Mouse (Mus musculus) hindbrain, embryonic 13.5 days (tissue): ENCODE data around the gene Nxpe4. TPM values are rescaled to one million over a fixed set of nuclear protein-coding genes. Genes with fewer than 3 reads are reported as not detected.
"Not testable (repeated sequence)": the region's sequence is repeated elsewhere in the genome, so short reads cannot be mapped to it uniquely, and the experiment has no call there.

Source experiments
- ATAC-seq: fragments of 200-750 bp; cut with Nextera tagmentation; 2 replicates; pipeline ENCODE4 v1.8.0; 2017; ENCODE audit warnings: moderate TSS enrichment; ENCODE audit not compliant: low FRiP score
- H3K27ac ChIP-seq: fragments of 300-500 bp; sonication (generic); 2 replicates; pipeline ENCODE4 v1.5.1; 2015; ENCODE audit warnings: inconsistent platforms, mild to moderate bottlenecking, moderate library complexity
- H3K27me3 ChIP-seq: fragments of 300-500 bp; sonication (generic); 2 replicates; pipeline ENCODE4 v1.6.1; 2015; ENCODE audit warnings: mild to moderate bottlenecking, inconsistent platforms
- H3K36me3 ChIP-seq: fragments of 300-500 bp; sonication (generic); 2 replicates; pipeline ENCODE4 v1.6.1; 2015; ENCODE audit warnings: mild to moderate bottlenecking, inconsistent platforms
- H3K4me1 ChIP-seq: fragments of 300-500 bp; sonication (generic); replicated peaks from 2 replicates; pipeline ENCODE4 v1.6.1; 2015; ENCODE audit warnings: inconsistent platforms
- H3K4me2 ChIP-seq: fragments of 300-500 bp; sonication (generic); 2 replicates; pipeline ENCODE4 v1.6.1; 2015; ENCODE audit warnings: inconsistent platforms, mild to moderate bottlenecking, moderate library complexity
- H3K4me3 ChIP-seq: fragments of 300-500 bp; sonication (generic); 2 replicates; pipeline ENCODE4 v1.5.1; 2015; ENCODE audit warnings: mild to moderate bottlenecking, inconsistent platforms
- H3K9ac ChIP-seq: fragments of 300-500 bp; sonication (generic); 2 replicates; pipeline ENCODE4 v1.6.1; 2015; ENCODE audit warnings: mild to moderate bottlenecking, inconsistent platforms
- H3K9me3 ChIP-seq: fragments of 300-500 bp; sonication (generic); 2 replicates; pipeline ENCODE4 v1.6.1; 2016; ENCODE audit warnings: inconsistent platforms
- WGBS: fragments of 180-500 bp; shearing (Covaris S2); methylation state at CpG from one replicate; pipeline ENCODE4 v1.1.7; 2015; 5-methylcytosine and 5-hydroxymethylcytosine counted together
- polyA plus RNA-seq: library from polyadenylated mRNA; unstranded; fragments of >200 nt; fragmentation: Nextera tagmentation; extraction: Ambion mirVana; gene quantifications from 2 replicates; pipeline ENCODE4 v1.2.1, GENCODE M21; 2015

Nxpe4 gene
- polyA plus RNA-seq, 1 experiment from 2014 or later = 7.3 TPM

DNA sequence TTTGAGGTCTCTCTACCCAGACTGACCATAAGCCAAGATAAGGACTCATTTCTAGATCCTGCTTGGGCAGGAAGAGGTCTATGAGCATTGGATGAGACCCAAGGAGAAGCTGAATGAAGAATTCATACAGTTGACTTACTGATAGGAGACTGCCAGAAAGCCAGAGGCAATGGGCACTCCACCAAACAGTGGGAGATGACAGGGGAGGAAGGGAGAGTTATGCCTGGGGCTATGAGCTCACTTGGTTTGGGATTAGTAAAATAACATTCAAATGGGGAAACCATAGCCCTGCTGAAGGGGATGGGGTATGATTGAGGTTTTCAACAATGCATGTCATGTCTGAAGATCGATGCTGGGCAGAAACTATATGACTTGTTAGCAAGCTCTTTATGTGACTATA is 128.5 kb downstream of the Nxpe4 start:
- H3K9ac ChIP-seq = no peak overlapping the region
- H3K27ac ChIP-seq = no peak overlapping the region
- no peaks in the 10 kb centered on the region for H3K4me1 ChIP-seq
- ATAC-seq = no peak
- H3K4me3 ChIP-seq = no peak overlapping the region
- H3K27me3 ChIP-seq = no peaks in the 10 kb centered on the region
- H3K36me3 ChIP-seq = no peaks in the 10 kb centered on the region
- no peaks in the 10 kb centered on the region for H3K9me3 ChIP-seq
- no peak overlapping the region for H3K4me2 ChIP-seq
- WGBS = 97% methylated on average over 1 of the region's 1 CpGs

DNA sequence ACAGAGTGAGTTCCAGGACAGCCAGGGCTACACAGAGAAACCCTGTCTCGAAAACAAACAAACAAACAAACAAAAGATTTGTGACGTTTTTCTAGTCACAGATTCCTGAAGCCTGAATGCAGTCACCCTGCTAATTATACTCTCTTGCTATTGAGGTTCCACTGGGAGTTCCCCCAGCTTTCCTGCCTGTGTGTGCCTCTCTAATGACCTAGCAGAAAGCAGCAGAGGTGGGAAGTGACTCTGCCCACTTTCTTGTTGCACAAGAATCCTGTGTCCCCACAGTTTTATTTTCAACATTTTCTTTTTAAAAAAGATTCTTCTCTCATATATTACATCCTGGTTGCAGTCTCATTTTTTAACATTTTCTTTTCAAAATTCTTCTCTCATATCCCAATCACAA is 132.9 kb downstream of the Nxpe4 start:
- ATAC-seq = no peak
- no peak overlapping the region for H3K9ac ChIP-seq
- WGBS = 68% methylated on average over 2 of the region's 2 CpGs
- no peak overlapping the region for H3K4me3 ChIP-seq
- H3K4me1 ChIP-seq = no peaks in the 10 kb centered on the region
- H3K4me2 ChIP-seq = no peak overlapping the region
- H3K36me3 ChIP-seq = no peaks in the 10 kb centered on the region
- H3K27me3 ChIP-seq = no peaks in the 10 kb centered on the region
- H3K27ac ChIP-seq = no peak overlapping the region
- H3K9me3 ChIP-seq = no peaks in the 10 kb centered on the region

DNA sequence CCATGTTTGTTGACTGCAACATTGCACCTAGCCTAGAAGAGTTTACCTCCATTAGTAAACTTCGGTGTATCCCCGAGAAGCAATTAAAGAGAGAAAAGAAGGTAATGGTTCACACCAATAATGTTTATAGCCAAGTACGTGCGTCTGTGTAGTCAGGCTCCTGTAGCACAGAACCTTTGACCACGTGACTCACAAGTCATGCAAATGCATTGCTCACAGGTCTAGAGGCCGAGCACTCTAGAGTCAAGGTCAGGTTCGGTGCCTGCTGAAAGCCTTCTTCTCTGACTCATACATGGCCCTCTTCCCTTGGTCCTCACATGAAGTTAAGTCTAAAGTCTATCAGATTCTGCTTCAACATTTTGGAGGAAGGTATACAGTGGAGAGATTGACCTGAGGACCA is 137.2 kb downstream of the Nxpe4 start:
- H3K9me3 ChIP-seq = no peaks in the 10 kb centered on the region
- no peak overlapping the region for H3K9ac ChIP-seq
- no peaks in the 10 kb centered on the region for H3K27me3 ChIP-seq
- no peaks in the 10 kb centered on the region for H3K36me3 ChIP-seq
- ATAC-seq = no peak
- no peak overlapping the region for H3K27ac ChIP-seq
- H3K4me3 ChIP-seq = no peak overlapping the region
- no peak overlapping the region for H3K4me2 ChIP-seq
- no peaks in the 10 kb centered on the region for H3K4me1 ChIP-seq
- WGBS = 90% methylated on average over 7 of the region's 7 CpGs

DNA sequence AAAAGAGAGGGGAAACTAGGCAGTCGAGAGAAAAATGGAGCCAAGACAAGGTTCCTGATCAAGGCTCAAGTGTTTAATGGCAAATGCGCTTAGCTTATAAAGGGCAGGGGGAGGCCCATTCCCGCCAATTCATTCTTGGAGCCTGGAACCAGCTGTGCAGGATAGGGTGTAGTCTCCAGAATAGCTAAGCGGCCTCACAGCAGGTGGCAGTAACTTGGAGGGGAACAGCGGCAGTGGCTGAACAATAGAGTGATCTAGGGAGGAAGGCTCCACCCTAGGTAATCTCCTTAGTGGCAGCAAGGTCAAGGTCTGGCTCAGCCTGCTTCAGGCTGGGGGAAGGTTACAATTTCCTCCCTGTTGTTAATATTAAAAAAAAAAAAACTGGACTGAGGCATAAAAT is 141.7 kb downstream of the Nxpe4 start:
- not testable (repeated sequence) for H3K27ac ChIP-seq, H3K9ac ChIP-seq, H3K4me3 ChIP-seq, H3K27me3 ChIP-seq, H3K9me3 ChIP-seq, H3K4me2 ChIP-seq, H3K36me3 ChIP-seq, ATAC-seq, H3K4me1 ChIP-seq
- WGBS = 33% methylated on average over 5 of the region's 5 CpGs

DNA sequence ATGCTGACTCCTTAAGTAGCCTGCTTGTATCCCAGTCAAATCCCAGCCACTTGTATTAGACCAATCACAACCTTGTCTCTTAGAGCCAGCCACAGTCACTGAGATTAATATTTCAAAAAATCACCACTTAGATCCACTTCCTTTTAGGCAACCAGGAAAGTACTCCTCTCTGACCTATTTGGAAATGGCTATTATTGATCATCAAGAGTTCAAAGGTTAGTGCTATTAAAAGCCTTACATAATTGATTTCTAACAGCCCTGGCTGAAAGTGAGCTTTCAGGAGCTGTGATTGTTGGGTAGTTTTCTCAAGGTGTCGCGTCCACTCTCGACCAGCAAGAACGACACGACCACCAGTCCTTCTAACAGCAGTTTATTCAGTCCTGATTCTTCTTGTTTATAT is 149.4 kb downstream of the Nxpe4 start:
- no peaks in the 10 kb centered on the region for H3K36me3 ChIP-seq
- peaks cover 8% of the 10 kb centered on the region; the same call in 1 of the 2 replicates for H3K27me3 ChIP-seq
- no peak overlapping the region for H3K4me3 ChIP-seq
- H3K9me3 ChIP-seq = no peaks in the 10 kb centered on the region
- 86% methylated on average over 5 of the region's 5 CpGs for WGBS
- H3K4me1 ChIP-seq = 0 out of 2 replicates have a peak, but pooled peaks cover 3% of the 10 kb centered on the region
- no peak for ATAC-seq
- H3K27ac ChIP-seq = no peak overlapping the region
- H3K9ac ChIP-seq = no peak overlapping the region
- no peak overlapping the region for H3K4me2 ChIP-seq

DNA sequence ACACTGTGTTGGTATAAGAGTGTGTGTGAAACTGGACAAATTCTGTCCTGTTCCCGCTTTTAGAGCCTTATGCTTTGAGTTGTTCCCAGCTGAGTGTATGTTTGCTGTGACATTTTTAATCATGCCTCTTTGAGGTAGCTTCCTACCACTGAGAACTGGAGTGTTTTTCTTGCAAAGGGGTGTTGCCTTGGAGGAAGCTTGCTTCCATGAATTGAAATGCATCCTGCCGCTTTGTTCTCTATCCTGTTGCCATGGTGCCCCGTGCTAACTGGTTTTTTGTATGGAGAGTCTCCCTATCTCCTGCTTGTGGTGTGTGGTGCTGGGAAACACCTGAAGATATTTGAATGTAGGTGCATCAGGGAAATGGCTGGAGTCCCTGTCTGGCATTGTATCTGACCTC is 152.4 kb downstream of the Nxpe4 start:
- Histone ChIP-seq H3K36me3 (no peaks in the 10 kb centered on the region), H3K4me2 (peak overlapping the region; percentile 4; the same call in 1 of the 2 replicates), H3K4me3 (no peak overlapping the region), H3K9ac (no peak overlapping the region), H3K27me3 (peaks cover 13% of the 10 kb centered on the region; the same call in 1 of the 2 replicates), H3K4me1 (0 out of 2 replicates have a peak, but pooled peaks cover 3% of the 10 kb centered on the region), H3K27ac (no peak overlapping the region), H3K9me3 (no peaks in the 10 kb centered on the region)
- 11% methylated on average over 3 of the region's 3 CpGs for WGBS
- no peak for ATAC-seq

DNA sequence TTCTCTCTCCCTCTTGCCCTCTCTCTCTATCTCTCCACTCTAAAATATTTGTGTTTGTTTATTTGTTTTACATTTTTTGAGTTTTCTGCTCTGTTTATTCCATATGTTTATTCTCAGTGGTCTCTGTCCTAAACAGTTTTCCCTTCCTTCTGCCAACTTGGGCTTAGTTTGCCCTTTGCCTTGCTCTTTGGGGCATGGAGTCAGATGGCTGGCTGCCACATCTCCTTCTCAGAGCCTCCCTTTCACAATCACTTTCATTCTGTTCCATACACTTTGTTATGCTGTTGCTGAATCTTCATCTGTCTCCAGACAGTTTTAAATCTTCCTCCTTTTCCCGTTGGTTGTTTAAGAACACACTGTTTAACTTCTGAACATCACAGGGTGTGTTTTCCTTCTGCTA is 154.0 kb downstream of the Nxpe4 start:
- H3K27me3 ChIP-seq = 0 out of 2 replicates have a peak, but pooled peaks cover 9% of the 10 kb centered on the region
- H3K4me2 ChIP-seq = no peak overlapping the region
- H3K9ac ChIP-seq = no peak overlapping the region
- H3K36me3 ChIP-seq = no peaks in the 10 kb centered on the region
- H3K9me3 ChIP-seq = no peaks in the 10 kb centered on the region
- no peak for ATAC-seq
- WGBS = 81% methylated on average over 1 of the region's 1 CpGs
- no peak overlapping the region for H3K4me3 ChIP-seq
- 0 out of 2 replicates have a peak, but pooled peaks cover 3% of the 10 kb centered on the region for H3K4me1 ChIP-seq
- no peak overlapping the region for H3K27ac ChIP-seq

DNA sequence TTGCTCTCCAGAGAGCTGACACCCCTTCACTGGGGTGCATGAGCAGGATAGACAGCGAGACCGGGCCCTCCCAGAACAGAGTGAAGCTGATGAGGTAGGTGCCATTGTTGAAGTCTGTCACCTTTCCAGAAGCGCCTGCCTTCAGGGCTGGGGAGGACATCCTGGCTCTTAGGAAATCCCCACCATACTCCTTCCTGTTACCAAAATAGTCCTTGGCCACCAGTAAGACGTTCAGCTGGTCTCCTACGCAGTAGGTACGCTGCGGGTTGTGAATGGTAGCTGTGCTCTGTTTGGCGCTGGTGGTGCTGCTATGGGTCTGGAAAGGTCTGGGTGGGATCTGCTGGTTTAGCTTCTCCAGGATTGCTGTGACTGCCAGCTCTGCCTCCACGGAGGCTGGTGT is 164.5 kb downstream of the Nxpe4 start:
- 95% methylated on average over 9 of the region's 9 CpGs for WGBS
- Histone ChIP-seq H3K4me1 (no peaks in the 10 kb centered on the region), H3K27me3 (peaks cover 22% of the 10 kb centered on the region; the same call in 1 of the 2 replicates), H3K4me2 (no peak overlapping the region), H3K9ac (no peak overlapping the region), H3K9me3 (no peaks in the 10 kb centered on the region), H3K27ac (no peak overlapping the region), H3K36me3 (no peaks in the 10 kb centered on the region), H3K4me3 (no peak overlapping the region)
- no peak for ATAC-seq

DNA sequence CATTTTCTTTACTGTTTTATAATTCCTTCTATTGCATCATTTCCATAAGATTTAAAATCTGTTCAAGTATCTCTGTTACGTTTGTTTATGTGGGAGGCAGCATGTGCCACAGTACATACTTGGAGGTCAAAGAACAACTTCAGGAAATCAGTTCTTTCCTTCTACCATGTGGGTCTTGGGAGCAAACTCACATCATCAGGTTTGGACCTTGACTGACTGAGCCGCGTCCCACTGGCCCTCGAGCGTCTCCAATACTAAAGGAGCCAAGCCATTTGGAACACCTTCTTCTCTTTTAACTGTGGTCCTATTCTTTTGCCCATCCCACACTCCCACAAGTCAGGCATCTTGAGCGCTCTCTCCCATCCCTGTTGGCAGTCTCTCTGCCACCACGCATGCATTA is 167.8 kb downstream of the Nxpe4 start:
- Histone ChIP-seq H3K27me3 (peaks cover 9% of the 10 kb centered on the region; the same call in 1 of the 2 replicates), H3K27ac (no peak overlapping the region), H3K4me3 (no peak overlapping the region), H3K36me3 (no peaks in the 10 kb centered on the region), H3K9me3 (no peaks in the 10 kb centered on the region), H3K4me1 (no peaks in the 10 kb centered on the region), H3K4me2 (no peak overlapping the region), H3K9ac (no peak overlapping the region)
- 93% methylated on average over 7 of the region's 7 CpGs for WGBS
- no peak for ATAC-seq

DNA sequence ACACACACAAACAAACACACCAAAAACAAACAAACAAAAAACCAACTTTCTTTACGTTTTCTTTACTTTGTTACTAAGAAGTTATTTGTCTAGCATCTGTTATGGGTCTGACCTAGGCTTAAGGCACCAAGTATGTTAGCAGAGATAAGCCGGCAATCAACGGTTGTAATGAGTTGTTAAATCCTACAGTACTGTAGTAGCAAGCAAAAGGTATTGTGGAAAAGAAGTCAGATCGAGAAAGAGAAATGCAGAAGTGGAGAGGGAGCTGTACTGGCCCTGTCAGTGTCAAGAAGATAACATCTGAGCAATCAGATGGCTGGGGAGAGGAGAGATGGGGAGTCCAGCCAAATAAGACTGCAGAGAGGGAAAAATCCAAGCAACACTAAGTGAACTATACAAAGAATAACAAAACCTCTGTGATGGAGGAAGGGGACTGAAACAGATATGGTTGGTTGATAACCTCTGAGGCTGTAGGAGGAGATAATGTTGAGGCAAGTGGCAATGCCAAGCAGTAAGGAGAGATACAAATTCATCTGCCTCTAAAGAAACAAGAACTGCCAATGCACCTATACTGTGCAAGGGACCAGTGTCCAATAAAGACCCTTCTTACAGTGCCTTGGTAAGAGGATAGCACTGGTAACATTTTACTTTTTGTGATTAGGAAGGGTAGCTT is 177.1 kb downstream of the Nxpe4 start:
- 85% methylated on average over 4 of the region's 4 CpGs for WGBS
- no peak overlapping the region for H3K4me3 ChIP-seq
- H3K36me3 ChIP-seq = no peaks in the 10 kb centered on the region
- H3K4me1 ChIP-seq = no peaks in the 10 kb centered on the region
- H3K4me2 ChIP-seq = no peak overlapping the region
- no peaks in the 10 kb centered on the region for H3K27me3 ChIP-seq
- H3K9ac ChIP-seq = no peak overlapping the region
- H3K9me3 ChIP-seq = no peaks in the 10 kb centered on the region
- H3K27ac ChIP-seq = no peak overlapping the region
- no peak for ATAC-seq

DNA sequence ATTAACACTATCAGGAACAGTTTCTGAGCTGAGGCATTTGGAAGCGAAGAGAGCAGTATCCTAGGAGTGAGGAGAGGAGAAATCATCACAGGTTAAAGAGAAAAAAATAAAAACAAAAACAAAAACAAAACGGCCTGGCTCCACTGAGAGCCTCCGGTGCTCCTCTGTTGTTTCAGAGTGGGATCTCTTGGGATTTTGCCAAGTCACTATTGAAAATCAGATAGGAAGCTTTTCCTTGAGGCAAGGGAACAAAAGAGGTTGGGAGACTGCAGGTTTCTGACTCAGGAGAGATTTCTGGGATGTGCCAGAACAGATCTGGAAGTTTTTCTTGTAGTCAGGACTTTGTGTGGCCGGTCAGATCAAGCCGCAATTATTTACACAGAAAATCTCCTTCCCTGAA is 177.7 kb downstream of the Nxpe4 start:
- H3K9me3 ChIP-seq = no peaks in the 10 kb centered on the region
- H3K36me3 ChIP-seq = no peaks in the 10 kb centered on the region
- no peaks in the 10 kb centered on the region for H3K27me3 ChIP-seq
- no peak overlapping the region for H3K27ac ChIP-seq
- 60% methylated on average over 5 of the region's 5 CpGs for WGBS
- no peak overlapping the region for H3K4me2 ChIP-seq
- H3K4me3 ChIP-seq = no peak overlapping the region
- no peak overlapping the region for H3K9ac ChIP-seq
- no peak for ATAC-seq
- H3K4me1 ChIP-seq = no peaks in the 10 kb centered on the region

DNA sequence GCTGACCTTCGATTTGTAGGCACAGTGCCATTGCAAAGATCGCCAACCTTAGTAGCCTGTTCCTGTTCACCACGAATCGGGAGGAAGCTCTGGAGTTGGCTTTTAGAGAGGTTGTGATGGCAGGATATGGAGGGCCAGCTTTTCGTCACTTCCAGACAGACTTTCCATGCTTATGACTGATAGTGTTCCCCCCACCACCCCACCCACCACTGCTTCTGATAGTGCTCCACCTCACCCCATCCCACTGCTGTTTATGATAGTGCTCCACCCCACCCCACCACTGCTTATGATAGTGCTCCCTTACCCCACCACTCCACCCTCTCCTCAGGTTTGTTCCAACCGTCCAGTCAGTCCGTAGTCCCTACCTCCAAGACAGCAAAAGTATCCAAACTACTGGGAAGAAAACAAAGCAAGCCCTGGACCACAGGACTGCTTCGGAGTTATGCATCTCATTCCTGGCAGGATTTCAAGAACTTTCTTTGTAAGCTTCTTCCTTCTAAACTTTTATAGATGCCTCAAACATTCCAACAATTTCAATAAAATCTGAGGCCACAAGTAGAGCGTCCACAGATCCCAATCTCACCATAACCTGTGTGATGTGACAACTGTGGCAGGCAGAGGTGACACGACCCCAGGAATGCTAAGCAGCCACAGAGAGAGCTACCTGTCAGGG is 179.0 kb downstream of the Nxpe4 start:
- Histone ChIP-seq H3K4me3 (no peak overlapping the region), H3K4me1 (no peaks in the 10 kb centered on the region), H3K36me3 (no peaks in the 10 kb centered on the region), H3K27ac (no peak overlapping the region), H3K9ac (no peak overlapping the region), H3K27me3 (no peaks in the 10 kb centered on the region), H3K4me2 (no peak overlapping the region), H3K9me3 (no peaks in the 10 kb centered on the region)
- 90% methylated on average over 10 of the region's 10 CpGs for WGBS
- no peak for ATAC-seq

DNA sequence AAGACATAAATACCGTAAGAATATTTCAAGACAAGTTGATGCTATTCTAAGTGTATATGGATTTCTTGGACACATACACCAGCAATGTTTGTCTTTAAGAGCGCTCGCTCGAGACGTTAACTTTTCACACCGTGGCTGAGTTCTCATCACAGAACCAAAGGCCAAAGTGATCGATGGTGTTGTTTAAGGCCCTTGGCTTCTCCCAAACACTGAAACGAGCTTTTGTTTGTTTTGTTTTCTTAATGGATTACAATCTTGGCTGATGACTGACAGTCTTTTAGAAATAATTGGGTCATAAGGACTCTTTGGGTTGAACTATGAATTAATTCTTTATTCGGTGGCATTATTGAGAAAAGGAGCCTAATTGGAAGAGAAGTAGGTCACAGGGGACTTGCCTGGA is 183.6 kb downstream of the Nxpe4 start:
- WGBS = 88% methylated on average over 9 of the region's 9 CpGs

More for the DNA sequence above, 183.6 kb downstream of the Nxpe4 start:
- H3K27me3 ChIP-seq = no peaks in the 10 kb centered on the region
- no peak overlapping the region for H3K27ac ChIP-seq
- H3K9me3 ChIP-seq = no peaks in the 10 kb centered on the region
- H3K4me1 ChIP-seq = no peaks in the 10 kb centered on the region
- H3K36me3 ChIP-seq = no peaks in the 10 kb centered on the region
- H3K4me2 ChIP-seq = no peak overlapping the region
- H3K9ac ChIP-seq = no peak overlapping the region
- no peak overlapping the region for H3K4me3 ChIP-seq
- no peak for ATAC-seq
